Mouse (Mus musculus) Muller cell, postnatal 12 days (primary cell): ENCODE results near the gene Zfp644.
"Not testable (repeated sequence)": the region's sequence is repeated elsewhere in the genome, so short reads cannot be mapped to it uniquely, and the experiment has no call there.

Experiments used
- DNase-seq: peaks from one replicate; pipeline ENCODE4 v3.0.0-alpha.2; 2015; ENCODE audit errors: inconsistent ontology term

The Zfp644 gene

DNA sequence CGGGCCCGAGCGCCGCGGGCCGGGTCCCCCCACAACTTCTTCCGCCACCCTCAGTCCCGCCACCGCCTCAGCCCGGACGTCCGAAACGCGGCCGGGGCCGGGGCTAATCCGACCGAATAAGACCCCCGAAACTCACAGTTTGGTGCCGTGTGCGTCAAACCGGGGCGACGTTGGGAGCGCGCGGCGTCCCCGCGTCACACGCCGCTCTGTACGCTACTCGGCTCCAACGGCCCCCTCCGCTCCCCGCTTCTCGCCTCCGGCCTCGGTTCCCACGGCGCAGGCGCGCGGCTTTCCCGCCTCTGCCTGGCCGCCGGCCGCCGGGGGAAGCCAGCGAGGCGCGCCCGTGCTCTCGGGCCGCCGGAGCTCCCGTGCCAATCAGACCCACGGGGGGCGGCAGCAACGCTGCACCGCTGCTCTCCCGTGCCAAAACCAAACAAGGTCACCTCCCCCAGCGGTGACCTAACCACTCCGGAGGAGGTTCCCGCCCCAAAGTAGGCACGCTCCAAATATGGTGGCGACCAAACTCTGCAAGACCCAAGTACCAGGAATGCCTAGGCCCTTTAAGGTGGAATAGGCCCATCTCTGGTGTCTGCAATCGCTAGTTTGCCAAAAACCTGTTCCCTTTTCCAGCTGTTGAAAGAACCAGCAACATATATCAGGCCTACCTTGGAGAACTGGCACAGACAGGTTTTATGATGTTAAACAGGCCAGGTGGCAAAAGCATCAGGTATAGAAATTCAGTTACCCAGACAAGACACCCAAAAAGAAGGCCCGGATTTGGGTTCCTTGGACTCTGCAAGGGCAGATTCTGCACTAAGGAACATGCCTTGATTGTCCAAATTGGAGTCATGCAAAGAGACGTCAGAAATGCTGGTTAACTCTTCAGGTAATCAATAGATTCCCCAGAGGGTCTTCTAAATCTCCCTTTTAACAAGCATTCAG, at the start of gene Zfp644:
TSS of gene Zfp644 (minus strand) at position 892 of the 942 bp plus-strand sequence.
- DNase-seq: peak; percentile 91

DNA sequence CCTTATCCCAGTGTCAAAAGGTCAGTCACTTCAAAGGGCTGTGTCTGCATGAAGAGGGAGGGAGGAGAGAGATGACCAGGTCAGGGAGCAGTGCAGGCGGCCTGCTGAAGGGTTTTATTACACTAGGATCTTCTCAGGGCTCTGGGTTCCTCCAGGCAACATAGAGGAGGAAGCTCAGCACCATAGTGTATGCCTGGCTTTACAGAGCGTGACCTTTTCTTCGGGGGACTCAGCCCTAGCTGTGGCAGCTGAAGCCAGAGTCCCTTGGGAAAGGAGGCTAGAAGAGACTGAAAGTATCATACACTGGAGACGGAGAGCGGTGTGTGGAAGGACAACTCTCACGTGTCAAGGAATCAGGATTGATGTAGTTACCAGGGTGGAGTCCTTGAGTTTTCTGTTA, 42.6 kb upstream of the Zfp644 start:
- no peak for DNase-seq

- no peak for DNase-seq
These were observed 26.4 kb upstream of the Zfp644 start for GRCm38 (mm10) chr5:106723487-106723886.

DNA sequence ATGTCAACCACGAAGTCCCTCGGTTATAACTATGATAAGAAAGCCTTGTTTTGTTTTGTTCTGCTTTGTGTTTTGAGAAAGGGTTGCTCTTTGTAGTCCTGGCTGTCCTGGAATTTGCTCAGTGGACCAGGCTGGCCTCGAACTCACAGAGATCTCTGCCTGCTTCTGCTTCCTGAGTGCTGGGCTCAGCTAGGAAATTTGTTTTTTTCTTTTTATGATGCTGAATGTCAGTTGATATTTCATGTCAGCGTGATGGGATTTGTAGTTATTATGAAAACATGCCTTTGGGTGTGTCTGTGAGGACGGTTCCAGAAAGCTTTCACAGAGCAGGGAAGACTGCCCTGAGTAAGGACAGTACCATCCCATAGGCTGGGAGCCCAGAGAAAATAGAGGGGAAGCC, 25.7 kb upstream of the Zfp644 start:
- no peak for DNase-seq

GRCm38 (mm10) chr5:106711870-106712277, 14.8 kb upstream of the Zfp644 start:
- peak; percentile 29 for DNase-seq

- DNase-seq: no peak
These were observed 14.2 kb upstream of the Zfp644 start for GRCm38 (mm10) chr5:106711220-106711726.

DNA sequence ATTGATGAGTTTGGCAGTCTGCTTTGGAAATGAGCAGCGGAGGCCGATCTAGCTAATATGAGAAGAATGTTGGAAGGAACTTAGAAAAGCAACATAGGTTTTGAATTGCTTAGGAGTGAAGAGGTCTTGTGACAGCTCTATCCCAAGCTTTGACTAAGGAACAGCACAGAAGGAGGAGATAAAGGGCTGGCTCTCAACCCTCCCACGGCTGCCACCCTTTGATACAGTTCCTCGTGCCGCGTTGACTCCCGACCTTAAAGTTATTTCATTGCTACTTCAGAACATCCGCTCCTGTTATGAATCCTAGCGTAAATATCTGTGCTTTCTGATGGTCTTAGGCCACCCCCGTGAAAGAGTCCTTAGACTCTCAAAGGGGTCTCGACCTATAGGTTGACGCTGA, 13.5 kb upstream of the Zfp644 start:
- no peak for DNase-seq

- DNase-seq: no peak
These were observed 13.0 kb upstream of the Zfp644 start for GRCm38 (mm10) chr5:106710085-106710409.

DNA sequence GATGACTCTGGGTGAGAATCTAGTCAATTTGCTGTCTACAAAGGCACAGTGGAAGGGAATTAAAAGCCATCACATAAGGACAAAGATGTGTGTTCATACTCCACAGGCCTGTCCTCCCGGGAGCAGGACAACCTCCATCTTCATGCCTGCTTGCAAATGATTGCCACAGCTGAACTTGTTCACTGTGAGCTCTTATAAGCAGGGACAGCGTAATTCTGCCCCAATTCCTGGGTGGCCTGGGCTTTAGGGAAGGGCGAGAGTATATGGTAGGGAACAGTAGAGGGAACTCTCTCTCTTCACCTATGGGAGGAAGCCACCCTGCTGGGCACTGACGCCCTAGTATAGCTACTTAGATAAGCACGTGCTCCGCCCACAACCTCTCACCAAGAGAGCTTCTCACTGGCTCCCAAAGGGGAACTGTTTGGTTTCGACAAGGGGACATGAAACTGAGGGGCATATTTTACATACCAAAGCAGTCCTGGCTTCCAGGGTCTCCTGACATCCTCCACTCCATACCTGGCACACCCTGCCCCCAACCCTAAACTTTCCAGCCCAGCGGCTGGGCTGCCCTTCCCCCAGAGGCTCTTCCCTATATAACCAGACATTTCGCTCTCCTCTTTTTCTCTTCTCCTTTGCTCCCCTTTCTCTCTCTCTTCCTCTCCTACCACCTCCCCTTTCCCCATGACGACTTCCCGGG, 12.4 kb upstream of the Zfp644 start:
- no peak for DNase-seq

DNA sequence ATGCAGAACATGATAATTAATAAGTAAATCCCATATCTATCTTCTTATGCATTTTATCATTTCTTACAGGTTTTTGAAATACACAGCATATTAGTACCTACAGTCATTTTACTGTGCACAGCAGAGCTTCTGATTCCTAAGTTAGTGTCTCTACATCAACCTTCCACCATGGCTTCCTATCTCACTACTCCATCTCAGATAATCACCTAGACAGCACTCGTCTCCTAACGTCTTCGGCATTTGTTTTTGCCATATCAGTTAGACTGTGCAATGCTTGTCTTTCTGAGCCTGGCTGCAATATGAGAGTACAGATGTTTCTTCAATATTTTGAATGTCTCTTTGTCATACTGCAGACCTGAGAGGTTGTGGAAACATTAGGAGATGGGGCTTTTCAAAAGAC, 9.3 kb upstream of the Zfp644 start:
- DNase-seq: no peak

GRCm38 (mm10) chr5:106705162-106705561, 8.1 kb upstream of the Zfp644 start:
- DNase-seq: no peak

GRCm38 (mm10) chr5:106695681-106696395, 1.2 kb downstream of the Zfp644 start:
- peak; percentile 89 for DNase-seq

GRCm38 (mm10) chr5:106695141-106695540, 1.9 kb downstream of the Zfp644 start:
- no peak for DNase-seq

- DNase-seq: no peak
These were observed 2.4 kb downstream of the Zfp644 start for GRCm38 (mm10) chr5:106694683-106695082.

DNA sequence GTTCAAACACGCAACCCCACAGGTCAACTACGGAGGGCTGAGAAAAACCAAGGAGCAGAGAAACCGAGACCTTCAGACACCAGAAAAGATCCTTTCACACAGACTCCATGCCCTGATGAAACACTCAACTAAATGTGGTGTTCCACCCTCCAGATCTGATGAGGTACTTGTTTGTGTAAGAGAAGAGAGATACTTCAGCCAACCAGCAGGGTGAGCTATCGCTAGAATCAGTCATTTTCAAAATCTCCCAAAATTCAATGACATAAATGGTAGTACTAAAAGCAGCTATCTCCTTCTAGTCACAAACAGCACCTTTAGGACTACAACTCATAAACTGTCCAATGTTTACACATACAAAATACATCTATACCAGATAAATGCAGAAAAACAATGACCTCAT, 4.1 kb downstream of the Zfp644 start:
- no peak for DNase-seq

DNA sequence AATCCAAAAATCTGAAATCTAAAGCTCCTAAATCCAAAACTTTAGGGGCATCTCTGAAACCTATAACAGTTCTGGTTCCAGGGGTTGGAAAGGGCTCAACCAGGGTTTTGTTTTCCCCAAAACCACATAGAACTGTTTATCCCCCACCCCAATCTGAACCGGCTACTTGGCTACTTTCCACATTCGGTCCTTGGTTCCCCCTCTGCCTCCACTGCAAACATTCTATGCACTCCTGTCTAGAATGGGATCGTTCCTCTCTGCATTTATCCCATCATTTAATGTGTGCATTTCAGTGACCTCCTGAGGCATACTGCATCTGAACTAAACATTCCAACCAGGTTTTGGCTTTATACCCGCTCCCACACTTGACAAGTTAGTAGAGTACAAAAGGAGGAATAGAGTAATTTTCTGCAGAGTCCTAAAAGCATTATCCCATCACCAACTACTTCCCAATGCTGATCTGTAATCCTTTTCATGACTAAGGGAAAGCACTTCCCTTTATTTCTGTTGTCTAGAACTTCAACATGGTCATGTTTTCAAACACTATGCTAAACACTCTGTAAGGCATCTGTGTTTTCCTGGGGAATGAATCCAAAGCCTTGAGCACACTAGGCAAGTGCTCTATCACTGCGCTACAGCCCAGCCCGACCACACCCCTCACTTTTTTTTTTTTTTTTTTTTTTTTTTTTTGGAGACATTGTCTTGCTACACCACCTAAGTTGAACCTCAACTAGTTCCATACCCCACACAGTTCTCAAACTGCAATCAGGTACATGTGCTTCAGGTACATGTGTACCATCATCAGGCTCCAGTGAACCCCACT, 16.2 kb downstream of the Zfp644 start:
- DNase-seq: no peak

DNA sequence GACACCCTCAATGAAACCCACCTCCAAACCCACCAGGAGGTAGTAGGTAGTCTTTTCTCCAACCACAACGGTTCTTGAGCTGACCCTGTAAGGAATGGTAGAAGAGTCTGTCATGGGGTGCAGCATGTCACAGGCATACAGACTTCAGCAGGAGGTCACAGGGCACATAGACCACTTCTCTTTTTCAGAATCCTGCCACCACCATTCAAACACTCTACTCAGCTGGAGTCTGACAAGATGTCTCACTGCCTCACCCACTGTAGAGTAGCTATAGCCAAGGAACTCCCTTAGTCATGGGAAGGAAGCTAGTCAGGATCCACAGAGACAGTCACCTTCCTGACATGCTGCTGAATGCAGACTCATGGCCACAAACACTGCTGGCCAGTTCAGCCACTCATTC, 17.4 kb downstream of the Zfp644 start:
- no peak for DNase-seq

DNA sequence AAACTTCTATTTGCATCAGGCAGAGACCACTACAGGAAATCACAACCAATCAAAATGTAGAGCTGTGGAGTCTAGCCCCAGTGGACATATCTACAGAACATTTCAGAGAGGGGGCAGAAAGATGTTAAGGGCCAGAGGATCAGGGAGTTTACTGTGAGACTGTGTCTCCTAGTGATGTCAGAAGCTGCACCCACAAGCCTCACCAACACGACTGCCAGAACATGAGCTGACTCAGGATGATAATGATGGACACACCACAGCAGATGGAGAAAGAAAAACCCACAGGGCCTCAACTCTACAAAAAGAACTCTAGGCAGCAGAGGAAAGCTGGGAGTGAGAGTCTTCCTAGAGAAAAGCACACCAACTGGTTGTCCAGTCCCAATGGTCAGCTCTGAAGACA, 18.3 kb downstream of the Zfp644 start:
- DNase-seq: not testable (repeated sequence)

DNA sequence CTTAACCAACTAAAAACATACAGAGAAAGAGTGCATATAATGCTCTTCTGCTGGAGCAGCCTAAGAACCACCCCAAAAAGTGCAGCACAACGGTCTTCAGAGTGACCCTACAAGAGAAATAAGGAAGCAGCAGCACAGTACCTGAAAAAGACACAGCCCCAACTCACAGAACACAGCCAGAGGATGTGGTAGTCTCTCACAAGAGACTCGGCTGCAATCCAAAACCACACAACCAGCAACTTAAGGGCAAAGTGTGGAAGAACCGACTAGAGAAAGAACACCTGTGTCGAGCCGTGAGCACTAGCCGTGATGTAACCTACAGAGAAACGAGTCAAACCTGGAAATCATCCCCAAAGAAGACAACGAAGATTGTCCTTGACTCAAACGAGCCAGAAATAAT, 20.3 kb downstream of the Zfp644 start:
- no peak for DNase-seq

DNA sequence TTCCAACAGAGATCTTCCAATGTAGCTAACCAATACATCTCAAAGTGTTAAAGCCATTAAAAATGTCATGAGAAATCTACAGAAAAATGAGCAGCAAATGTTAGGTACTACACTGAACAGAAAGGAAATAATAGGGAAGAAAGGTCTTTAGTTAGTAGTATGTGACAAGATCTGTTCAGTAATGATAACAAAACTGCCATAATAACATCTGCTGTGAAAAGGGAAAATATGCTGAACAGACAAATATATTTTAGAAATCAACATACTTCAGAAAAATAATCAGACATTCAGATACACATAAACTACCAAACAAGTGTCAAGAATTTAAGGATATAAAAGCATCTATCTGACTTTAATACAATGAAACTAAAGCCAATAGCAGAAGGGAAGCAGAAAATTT, 24.5 kb downstream of the Zfp644 start:
- no peak for DNase-seq

DNA sequence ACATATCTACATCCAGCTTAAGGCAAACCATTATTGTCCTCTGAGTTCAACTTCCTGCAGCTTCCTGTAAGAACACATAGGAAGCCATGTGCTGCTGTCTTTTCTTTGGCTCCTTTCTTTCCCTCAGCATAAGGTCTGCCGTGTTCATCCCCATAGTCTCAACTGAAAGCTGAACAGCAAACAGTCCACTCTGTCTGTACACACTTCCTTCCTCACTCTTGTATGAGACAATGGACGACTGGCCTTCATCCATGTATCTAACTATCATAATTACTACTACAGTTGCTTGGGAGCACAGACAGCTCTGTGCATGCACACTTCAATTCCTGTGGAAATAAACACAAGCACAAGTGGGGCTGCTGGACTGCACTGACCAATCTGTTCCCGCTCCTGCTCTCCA, 25.2 kb downstream of the Zfp644 start:
- DNase-seq: no peak
